Mouse (Mus musculus) liver, embryonic 12.5 days (tissue): ENCODE measurements at regions not wholly inside any gene's neighbourhood (a gene's known extent, or its start where the extent isn't known, plus 50 kb on each side); places are given as distances from the start of the nearest gene placed in this dataset.

Experiments
- ATAC-seq: fragments of 200-750 bp; cut with Nextera tagmentation; 2 replicates; pipeline ENCODE4 v1.8.0; 2017; ENCODE audit warnings: moderate number of reproducible peaks, mild to moderate bottlenecking, moderate library complexity
- H3K27ac ChIP-seq: fragments of 300-500 bp; sonication (generic); 2 replicates; pipeline ENCODE4 v1.5.1; 2016; ENCODE audit warnings: mild to moderate bottlenecking
- H3K27me3 ChIP-seq: fragments of 300-500 bp; sonication (generic); replicated peaks from 2 replicates; pipeline ENCODE4 v1.6.1; 2016; ENCODE audit warnings: mild to moderate bottlenecking, moderate library complexity
- H3K36me3 ChIP-seq: fragments of 300-500 bp; sonication (generic); 2 replicates; pipeline ENCODE4 v1.6.1; 2016; ENCODE audit warnings: mild to moderate bottlenecking, moderate library complexity
- H3K4me1 ChIP-seq: fragments of 300-500 bp; sonication (generic); 2 replicates; pipeline ENCODE4 v1.6.1; 2016
- H3K4me2 ChIP-seq: fragments of 300-500 bp; sonication (generic); 2 replicates; pipeline ENCODE4 v1.6.1; 2016; ENCODE audit warnings: mild to moderate bottlenecking, moderate library complexity
- H3K4me3 ChIP-seq: fragments of 300-500 bp; sonication (generic); 2 replicates; pipeline ENCODE4 v1.5.1; 2016; ENCODE audit warnings: mild to moderate bottlenecking, moderate library complexity
- H3K9ac ChIP-seq: fragments of 300-500 bp; sonication (generic); 2 replicates; pipeline ENCODE4 v1.6.1; 2016; ENCODE audit warnings: mild to moderate bottlenecking, moderate library complexity
- H3K9me3 ChIP-seq: fragments of 300-500 bp; sonication (generic); replicated peaks from 2 replicates; pipeline ENCODE4 v1.6.1; 2016; ENCODE audit warnings: mild to moderate bottlenecking, moderate library complexity
- WGBS: fragments of 180-500 bp; shearing (Covaris S2); methylation state at CpG from one replicate; pipeline ENCODE4 v1.1.7; 2016; ENCODE audit not compliant: insufficient replicate concordance; 5-methylcytosine and 5-hydroxymethylcytosine counted together

GRCm38 (mm10) chr13:107621337-107621736, 422.9 kb upstream of the Smim15 start:
- WGBS = 52% methylated on average over 2 of the region's 2 CpGs
- peaks cover 21% of the 10 kb centered on the region for H3K4me1 ChIP-seq
- no peak overlapping the region for H3K4me2 ChIP-seq
- ATAC-seq = no peak
- H3K27ac ChIP-seq = no peak overlapping the region
- H3K9ac ChIP-seq = no peak overlapping the region
- no peaks in the 10 kb centered on the region for H3K36me3 ChIP-seq
- no peaks in the 10 kb centered on the region for H3K9me3 ChIP-seq
- no peaks in the 10 kb centered on the region for H3K27me3 ChIP-seq
- H3K4me3 ChIP-seq = no peak overlapping the region

- Histone ChIP-seq H3K4me1 (peaks cover 21% of the 10 kb centered on the region), H3K4me2 (no peak overlapping the region), H3K4me3 (no peak overlapping the region), H3K27me3 (no peaks in the 10 kb centered on the region), H3K9ac (no peak overlapping the region), H3K9me3 (no peaks in the 10 kb centered on the region), H3K27ac (no peak overlapping the region), H3K36me3 (no peaks in the 10 kb centered on the region)
- WGBS = 29% methylated on average over 2 of the region's 2 CpGs
- ATAC-seq = no peak
Measured at GRCm38 (mm10) chr13:107620887-107621286, 423.4 kb upstream of the Smim15 start.

- Histone ChIP-seq H3K9me3 (no peaks in the 10 kb centered on the region), H3K27ac (no peak overlapping the region), H3K4me2 (no peak overlapping the region), H3K4me3 (no peak overlapping the region), H3K4me1 (peaks cover 21% of the 10 kb centered on the region), H3K27me3 (no peaks in the 10 kb centered on the region), H3K9ac (no peak overlapping the region), H3K36me3 (no peaks in the 10 kb centered on the region)
- 25% methylated on average over 6 of the region's 6 CpGs for whole genome bisulfite sequencing
- no peak for ATAC-seq
Measured at GRCm38 (mm10) chr13:107620210-107620609, 424.0 kb upstream of the Smim15 start.

GRCm38 (mm10) chr13:107619430-107619927, 424.8 kb upstream of the Smim15 start:
- Histone ChIP-seq H3K4me2 (peak overlapping the region; percentile 47), H3K9ac (no peak overlapping the region), H3K36me3 (no peaks in the 10 kb centered on the region), H3K9me3 (no peaks in the 10 kb centered on the region), H3K27me3 (no peaks in the 10 kb centered on the region), H3K4me3 (peak overlapping the region; percentile 4; the same call in 1 of the 2 replicates), H3K4me1 (peaks cover 21% of the 10 kb centered on the region), H3K27ac (no peak overlapping the region)
- peak; percentile 90 for ATAC-seq
- 3% methylated on average over 9 of the region's 9 CpGs for WGBS

GRCm38 (mm10) chr13:107618796-107619429, 425.3 kb upstream of the Smim15 start:
- no peaks in the 10 kb centered on the region for H3K27me3 ChIP-seq
- H3K9ac ChIP-seq = no peak overlapping the region
- no peak; the same call in 1 of the 2 replicates for ATAC-seq
- H3K4me2 ChIP-seq = peak overlapping the region; percentile 47
- H3K9me3 ChIP-seq = no peaks in the 10 kb centered on the region
- H3K27ac ChIP-seq = no peak overlapping the region
- WGBS = 47% methylated on average over 15 of the region's 15 CpGs
- no peaks in the 10 kb centered on the region for H3K36me3 ChIP-seq
- peaks cover 21% of the 10 kb centered on the region for H3K4me1 ChIP-seq
- H3K4me3 ChIP-seq = peak overlapping the region; percentile 4; the same call in 1 of the 2 replicates

- H3K4me3 ChIP-seq = no peak overlapping the region
- no peak overlapping the region for H3K4me2 ChIP-seq
- no peaks in the 10 kb centered on the region for H3K36me3 ChIP-seq
- H3K9ac ChIP-seq = no peak overlapping the region
- H3K27me3 ChIP-seq = no peaks in the 10 kb centered on the region
- no peaks in the 10 kb centered on the region for H3K9me3 ChIP-seq
- 58% methylated on average over 8 of the region's 8 CpGs for WGBS
- no peak for ATAC-seq
- no peak overlapping the region for H3K27ac ChIP-seq
- peaks cover 21% of the 10 kb centered on the region for H3K4me1 ChIP-seq
Measured at GRCm38 (mm10) chr13:107618369-107618771, 425.9 kb upstream of the Smim15 start.

GRCm38 (mm10) chr13:107617582-107617981, 426.7 kb upstream of the Smim15 start:
- peaks cover 21% of the 10 kb centered on the region for H3K4me1 ChIP-seq
- no peaks in the 10 kb centered on the region for H3K27me3 ChIP-seq
- H3K36me3 ChIP-seq = no peaks in the 10 kb centered on the region
- no peak overlapping the region for H3K9ac ChIP-seq
- no peak overlapping the region for H3K4me2 ChIP-seq
- H3K9me3 ChIP-seq = no peaks in the 10 kb centered on the region
- H3K4me3 ChIP-seq = no peak overlapping the region
- no peak overlapping the region for H3K27ac ChIP-seq
- WGBS = 60% methylated on average over 2 of the region's 2 CpGs
- no peak for ATAC-seq

- ATAC-seq = no peak
- Histone ChIP-seq H3K36me3 (no peaks in the 10 kb centered on the region), H3K27me3 (no peaks in the 10 kb centered on the region), H3K4me2 (no peak overlapping the region), H3K4me3 (no peak overlapping the region), H3K27ac (no peak overlapping the region), H3K9ac (no peak overlapping the region), H3K4me1 (peaks cover 21% of the 10 kb centered on the region), H3K9me3 (no peaks in the 10 kb centered on the region)
- WGBS = 66% methylated on average over 4 of the region's 4 CpGs
Measured at GRCm38 (mm10) chr13:107616775-107617174, 427.5 kb upstream of the Smim15 start.

- ATAC-seq = no peak
- no peak overlapping the region for H3K9ac ChIP-seq
- no peak overlapping the region for H3K27ac ChIP-seq
- H3K4me1 ChIP-seq = no peaks in the 10 kb centered on the region
- H3K4me3 ChIP-seq = no peak overlapping the region
- H3K27me3 ChIP-seq = no peaks in the 10 kb centered on the region
- H3K4me2 ChIP-seq = no peak overlapping the region
- 63% methylated on average over 3 of the region's 3 CpGs for WGBS
- H3K9me3 ChIP-seq = no peaks in the 10 kb centered on the region
- no peaks in the 10 kb centered on the region for H3K36me3 ChIP-seq
Measured at GRCm38 (mm10) chr13:107608996-107609503, 435.2 kb upstream of the Smim15 start.

- Histone ChIP-seq H3K36me3 (no peaks in the 10 kb centered on the region), H3K4me3 (no peak overlapping the region), H3K4me1 (no peaks in the 10 kb centered on the region), H3K4me2 (no peak overlapping the region), H3K27ac (no peak overlapping the region), H3K9me3 (no peaks in the 10 kb centered on the region), H3K9ac (no peak overlapping the region), H3K27me3 (no peaks in the 10 kb centered on the region)
- 31% methylated on average over 4 of the region's 4 CpGs for WGBS
- peak; percentile 24; the same call in 1 of the 2 replicates for ATAC-seq
Measured at GRCm38 (mm10) chr13:107607294-107607693, 437.0 kb upstream of the Smim15 start.

- peaks cover 19% of the 10 kb centered on the region; the same call in 1 of the 2 replicates for H3K4me1 ChIP-seq
- H3K9me3 ChIP-seq = no peaks in the 10 kb centered on the region
- H3K4me2 ChIP-seq = no peak overlapping the region
- no peak for ATAC-seq
- no peak overlapping the region for H3K4me3 ChIP-seq
- H3K27ac ChIP-seq = no peak overlapping the region
- H3K9ac ChIP-seq = no peak overlapping the region
- H3K27me3 ChIP-seq = no peaks in the 10 kb centered on the region; the same call in 1 of the 2 replicates
- no peaks in the 10 kb centered on the region for H3K36me3 ChIP-seq
- WGBS = 68% methylated on average over 5 of the region's 5 CpGs
Measured at GRCm38 (mm10) chr13:107602149-107602548, 442.1 kb upstream of the Smim15 start.

GRCm38 (mm10) chr13:107601132-107601439, 443.2 kb upstream of the Smim15 start:
- H3K4me2 ChIP-seq = peak overlapping the region; percentile 40; the same call in 1 of the 2 replicates
- H3K4me1 ChIP-seq = peaks cover 19% of the 10 kb centered on the region; the same call in 1 of the 2 replicates
- no peak overlapping the region for H3K27ac ChIP-seq
- ATAC-seq = no peak
- 60% methylated on average over 4 of the region's 4 CpGs for WGBS
- H3K36me3 ChIP-seq = no peaks in the 10 kb centered on the region
- no peak overlapping the region for H3K9ac ChIP-seq
- no peaks in the 10 kb centered on the region for H3K9me3 ChIP-seq
- no peaks in the 10 kb centered on the region; the same call in 1 of the 2 replicates for H3K27me3 ChIP-seq
- no peak overlapping the region for H3K4me3 ChIP-seq
